8 mouse cellular contexts compared by ENCODE assay signal in the genomic region with DNA sequence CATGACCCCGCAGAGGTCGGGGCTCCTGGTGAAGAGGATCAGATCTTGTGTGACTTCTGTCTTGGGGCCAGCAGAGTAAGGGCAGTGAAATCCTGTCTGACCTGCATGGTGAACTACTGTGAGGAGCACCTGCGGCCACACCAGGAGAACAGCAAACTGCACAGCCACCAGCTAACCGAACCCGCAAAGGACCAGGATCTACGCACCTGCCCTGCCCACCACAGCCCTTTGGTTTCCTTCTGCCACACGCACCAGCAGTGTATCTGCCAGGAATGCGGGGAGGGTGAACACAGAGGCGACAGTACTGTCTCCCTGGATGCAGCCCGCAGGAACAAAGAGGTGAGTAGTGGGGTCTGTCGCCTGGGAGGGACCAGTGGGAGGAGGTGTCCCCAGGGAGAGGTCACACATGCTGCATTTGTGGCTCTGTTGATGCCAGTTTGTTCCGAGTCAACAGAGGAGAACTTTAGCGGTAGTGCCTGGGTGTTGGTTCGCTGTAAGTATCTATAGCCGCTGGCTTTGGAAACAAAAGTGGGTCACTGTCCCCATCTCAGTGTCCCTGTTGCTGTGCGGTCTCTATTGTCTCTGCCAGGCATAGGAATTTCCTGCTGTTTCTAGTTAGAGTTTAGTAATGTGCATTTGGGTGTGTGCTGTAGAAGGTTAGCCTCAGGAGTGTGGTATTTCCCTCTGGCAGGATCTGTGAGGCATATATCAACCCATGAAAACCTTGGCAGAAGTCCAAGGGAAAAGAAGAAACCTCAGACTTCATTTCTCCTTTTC. TPM values are rescaled to one million over a fixed set of nuclear protein-coding genes. Genes with fewer than 3 reads are reported as not detected.
A peak's percentile ranks its signal among the peaks of the same experiment; 100 is the strongest.
DNase-seq lines count a peak whose midpoint lies in the region; ATAC-seq lines count a peak whose summit lies in the region.

No protein-coding gene starts in this region.

- peak overlapping the region; percentile 62 for H3K9ac ChIP-seq in kidney, embryonic 14.5 days (ENCODE audit: low read depth, low read length)

- H3K4me2 ChIP-seq in kidney, embryonic 14.5 days (replicated peaks; ENCODE audit: low read depth, low read length) = peak overlapping the region; percentile 82

- peak overlapping the region; percentile 49 for H3K4me3 ChIP-seq in kidney, embryonic 14.5 days (ENCODE audit: low read length)

- ATAC-seq in common myeloid progenitor, adult 5-6 weeks (replicated peaks; ENCODE audit: low read depth, poor library complexity, severe bottlenecking) = peak; percentile 16
- ATAC-seq in kidney, embryonic 14.5 days (ENCODE audit: low FRiP score, low TSS enrichment) = peak; percentile 45
- ATAC-seq in erythroid progenitor cell, adult 5-6 weeks (replicated peaks; ENCODE audit: low FRiP score, poor library complexity, severe bottlenecking) = no peak

- H3K27ac ChIP-seq in kidney, embryonic 14.5 days (ENCODE audit: low read depth, low read length) = peak overlapping the region; percentile 60

- H3K27me3 ChIP-seq in kidney, embryonic 14.5 days (ENCODE audit: control insufficient read depth, insufficient read depth, low read length) = no peaks in the 10 kb centered on the region

- no peaks in the 10 kb centered on the region for H3K36me3 ChIP-seq in kidney, embryonic 14.5 days (ENCODE audit: control insufficient read depth, insufficient read depth, low read length)

- H3K9me3 ChIP-seq in kidney, embryonic 14.5 days (ENCODE audit: control insufficient read depth, low read length) = no peaks in the 10 kb centered on the region

- DNase-seq in thymus, adult 18-20 months = peak; percentile 4 to 8
- DNase-seq in thymus, postnatal 10 days (ENCODE audit: low spot score in 2 of 2) = no peak
- DNase-seq in heart, adult 8-10 months (ENCODE audit: low spot score) = peak; percentile 31
- peak; percentile 46 for DNase-seq in lung, postnatal 25 days (ENCODE audit: low spot score)
- peak; percentile 10 to 22 for DNase-seq in spleen, adult 18-20 months

- 7% methylated on average over 16 of the region's 16 CpGs for WGBS in kidney, embryonic 14.5 days

- H3K4me1 ChIP-seq in kidney, embryonic 14.5 days (ENCODE audit: control insufficient read depth, insufficient read depth, low read length) = peaks cover 20% of the 10 kb centered on the region

RNA-seq across cellular contexts. Expression of a gene that starts 0.8 kb away (rescaled TPM):
- 16.1 and 16.3 TPM in 2 replicates for total RNA-seq in common myeloid progenitor, adult 5-6 weeks (2017)
- 10 to 100 TPM in 1 of 4 experiments, 1 to 10 TPM in 3; 6.5 to 10.9 (median 9.0) TPM for total RNA-seq in heart, adult 8-10 months (2022)
- 10.5 and 18.6 TPM in 2 replicates for polyA plus RNA-seq in kidney, embryonic 14.5 days (2014; fragmentation: Nextera tagmentation; extraction: Ambion mirVana)
- total RNA-seq in erythroid progenitor cell, adult 5-6 weeks (2015; ENCODE audit: low replicate concordance) = 3.4 and 7.2 TPM in 2 replicates
- 3.2 and 5.1 TPM in 2 replicates for total RNA-seq in erythroid progenitor cell, adult 5-6 weeks (2017; ENCODE audit: low replicate concordance)

RNA-seq across cellular contexts. Expression of a gene that starts 26.0 kb away (rescaled TPM):
- total RNA-seq in common myeloid progenitor, adult 5-6 weeks (2017) = 0.58 and 1.2 TPM in 2 replicates
- total RNA-seq in heart, adult 8-10 months (2022) = under 1 TPM; 0.09 to 0.44 (median 0.30) TPM
- 0.53 and 0.73 TPM in 2 replicates for polyA plus RNA-seq in kidney, embryonic 14.5 days (2014; fragmentation: Nextera tagmentation; extraction: Ambion mirVana)
- total RNA-seq in erythroid progenitor cell, adult 5-6 weeks (2015; ENCODE audit: low replicate concordance) = 0.72 TPM in 1 of 2 replicates, not detected in the other
- 0.13 TPM in 1 of 2 replicates, not detected in the other for total RNA-seq in erythroid progenitor cell, adult 5-6 weeks (2017; ENCODE audit: low replicate concordance)

RNA-seq across cellular contexts. Expression of a gene that starts 31.6 kb away (rescaled TPM):
- 4.2 and 5.1 TPM in 2 replicates for total RNA-seq in common myeloid progenitor, adult 5-6 weeks (2017)
- total RNA-seq in heart, adult 8-10 months (2022) = 1 to 10 TPM in 1 of 4 experiments, under 1 TPM in 3; 0.41 to 1.8 (median 0.72) TPM
- 19.6 and 19.7 TPM in 2 replicates for polyA plus RNA-seq in kidney, embryonic 14.5 days (2014; fragmentation: Nextera tagmentation; extraction: Ambion mirVana)
- total RNA-seq in erythroid progenitor cell, adult 5-6 weeks (2015; ENCODE audit: low replicate concordance) = not detected in 2 replicates
- not detected in 2 replicates for total RNA-seq in erythroid progenitor cell, adult 5-6 weeks (2017; ENCODE audit: low replicate concordance)

RNA-seq across cellular contexts. Expression of a gene that starts 58.4 kb away (rescaled TPM):
- 37.7 and 59.4 TPM in 2 replicates for total RNA-seq in common myeloid progenitor, adult 5-6 weeks (2017)
- total RNA-seq in heart, adult 8-10 months (2022) = 10 to 100 TPM; 18.5 to 24.8 (median 21.2) TPM
- polyA plus RNA-seq in kidney, embryonic 14.5 days (2014; fragmentation: Nextera tagmentation; extraction: Ambion mirVana) = 62.1 and 62.9 TPM in 2 replicates
- 3.2 and 8.0 TPM in 2 replicates for total RNA-seq in erythroid progenitor cell, adult 5-6 weeks (2015; ENCODE audit: low replicate concordance)
- 2.2 and 5.9 TPM in 2 replicates for total RNA-seq in erythroid progenitor cell, adult 5-6 weeks (2017; ENCODE audit: low replicate concordance)

Comparison
In these comparisons a context has a peak if more than half of its experiments do, and no peak if none do; other contexts are left out.
1. DNase-seq: peak in thymus, adult 18-20 months (2 of 2), heart, adult 8-10 months (single experiment), lung, postnatal 25 days (single experiment) and spleen, adult 18-20 months (2 of 2); none in thymus, postnatal 10 days (0 of 2).